Mouse (Mus musculus): ENCODE measurements around the gene Pacrg.

DNA sequence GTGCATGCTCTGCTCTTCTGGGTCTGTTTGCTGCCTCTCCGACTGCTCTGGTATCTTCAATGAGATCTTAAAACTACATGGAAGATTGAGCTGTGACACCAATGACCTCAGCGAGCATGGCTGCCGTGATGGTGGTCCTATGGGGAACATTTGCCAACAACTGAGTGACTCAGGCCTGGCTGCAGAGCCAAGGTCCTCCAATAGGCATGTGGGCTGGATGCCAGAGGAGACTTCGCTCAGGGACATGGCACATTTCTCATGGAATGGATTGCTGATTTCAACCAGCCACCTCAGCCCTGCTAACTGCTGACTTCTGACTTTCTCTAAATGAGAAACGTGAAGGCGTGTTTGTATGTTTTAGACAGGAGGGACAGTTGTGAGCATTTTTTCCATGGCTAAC is 366.9 kb downstream of the Pacrg start:
- TF ChIP-seq CTCF (IDR thresholded peaks at IDR 0.05; ENCODE audit: control insufficient read depth, insufficient read depth, insufficient read length) (no peak), MYOG (IDR thresholded peaks at IDR 0.05; ENCODE audit: control insufficient read depth, extremely low read depth, insufficient read length) (no peak), CEBPB (IDR thresholded peaks at IDR 0.05; ENCODE audit: low read depth) (no peak), MAX (IDR thresholded peaks at IDR 0.05) (no peak)
